Mouse (Mus musculus): Measurements from ENCODE around the gene Sgcg.

Sgcg gene

GRCm38 (mm10) chr14:61235846-61236474 is 22.3 kb downstream of the Sgcg start:
- no peak for ATAC-seq (ENCODE audit: insufficient number of reproducible peaks, low FRiP score, low TSS enrichment)

DNA sequence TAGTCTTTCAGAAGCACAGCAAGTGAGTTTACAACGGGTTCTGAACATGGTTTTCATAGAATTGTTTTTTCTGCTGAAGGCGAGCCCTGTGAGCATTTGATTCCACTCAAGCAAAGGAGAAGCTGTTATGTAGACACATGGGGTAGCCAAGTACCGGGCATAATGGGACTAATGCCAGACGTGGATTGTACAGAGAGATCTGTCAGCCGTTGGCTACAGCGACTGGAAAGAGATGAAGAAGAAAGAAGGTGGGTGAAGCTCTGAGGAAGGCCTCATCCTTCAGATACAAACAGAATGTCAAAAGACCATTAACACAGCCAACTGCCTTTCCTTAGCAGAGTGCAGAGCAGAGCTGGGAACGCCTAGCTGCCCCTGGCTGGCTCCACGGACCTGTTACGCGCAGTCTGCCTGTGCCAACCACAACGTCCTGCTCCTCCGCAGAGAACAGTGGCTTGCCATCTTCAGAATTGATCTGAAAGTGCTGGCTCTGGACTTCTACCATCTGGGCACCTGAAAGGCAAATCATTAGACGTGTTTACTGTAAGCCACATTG is 26.2 kb downstream of the Sgcg start:
- peak; percentile 54; the same call in 1 of the 2 replicates for ATAC-seq (ENCODE audit: insufficient number of reproducible peaks, low FRiP score, low TSS enrichment)

DNA sequence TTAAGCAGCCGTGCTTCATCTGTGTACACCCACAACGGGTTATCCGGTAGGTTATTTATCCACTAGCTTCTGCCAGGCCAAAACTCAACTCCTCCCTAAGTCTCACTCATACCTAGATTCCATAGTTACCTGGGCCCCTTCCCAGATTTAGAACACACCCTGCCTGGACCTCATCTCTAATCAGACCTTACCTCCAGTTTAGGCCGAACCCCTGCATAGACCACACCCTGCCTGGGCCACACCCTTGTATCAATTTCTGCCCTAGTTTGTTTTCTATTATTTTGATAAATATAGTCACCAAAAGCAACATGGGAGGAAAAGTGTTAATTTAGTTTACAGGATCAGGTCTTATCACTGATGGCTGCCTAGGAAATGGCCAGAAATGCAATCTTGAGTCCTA is 28.1 kb downstream of the Sgcg start:
- ATAC-seq (ENCODE audit: insufficient number of reproducible peaks, low FRiP score, low TSS enrichment), result no peak

DNA sequence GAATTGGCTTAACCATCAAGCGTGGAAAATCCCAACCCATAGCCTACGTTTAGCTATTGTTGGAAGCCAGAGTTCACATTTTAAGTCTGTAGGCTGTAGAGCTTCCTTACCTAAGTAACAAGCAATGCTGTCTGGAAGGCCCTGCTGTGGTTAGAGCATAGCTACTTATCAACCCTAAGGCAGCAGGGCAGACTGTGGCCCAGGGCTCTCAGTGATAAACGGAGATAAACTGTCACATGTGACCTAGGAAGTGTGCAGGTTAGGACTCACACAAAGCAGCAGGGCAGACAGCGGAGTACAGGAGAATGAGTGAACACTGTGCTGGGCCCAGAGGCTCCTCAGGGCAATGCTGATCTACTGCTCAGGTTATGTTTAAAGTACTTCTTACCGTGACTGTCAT is 28.5 kb downstream of the Sgcg start:
- no peak for ATAC-seq (ENCODE audit: insufficient number of reproducible peaks, low FRiP score, low TSS enrichment)

DNA sequence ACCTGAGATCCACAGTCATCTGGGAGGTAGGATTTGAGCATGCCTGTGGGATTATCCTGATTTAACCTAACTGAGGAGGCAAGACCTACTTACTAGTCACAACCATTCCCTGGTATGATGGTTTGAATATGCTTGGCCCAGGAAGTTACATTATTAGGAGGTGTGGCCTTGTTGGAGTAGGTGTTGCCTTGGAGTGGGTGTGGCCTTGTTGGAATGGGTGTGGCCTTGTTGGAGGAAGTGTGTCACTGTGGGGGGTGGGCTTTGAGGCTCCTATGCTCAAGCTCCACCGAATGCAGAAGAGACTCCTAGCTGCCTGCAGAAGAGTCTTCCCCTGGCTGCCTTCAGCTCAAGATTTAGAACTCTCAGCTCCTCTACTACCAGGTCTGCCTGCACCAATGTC is 32.1 kb downstream of the Sgcg start:
- no peak for ATAC-seq (ENCODE audit: insufficient number of reproducible peaks, low FRiP score, low TSS enrichment)

DNA sequence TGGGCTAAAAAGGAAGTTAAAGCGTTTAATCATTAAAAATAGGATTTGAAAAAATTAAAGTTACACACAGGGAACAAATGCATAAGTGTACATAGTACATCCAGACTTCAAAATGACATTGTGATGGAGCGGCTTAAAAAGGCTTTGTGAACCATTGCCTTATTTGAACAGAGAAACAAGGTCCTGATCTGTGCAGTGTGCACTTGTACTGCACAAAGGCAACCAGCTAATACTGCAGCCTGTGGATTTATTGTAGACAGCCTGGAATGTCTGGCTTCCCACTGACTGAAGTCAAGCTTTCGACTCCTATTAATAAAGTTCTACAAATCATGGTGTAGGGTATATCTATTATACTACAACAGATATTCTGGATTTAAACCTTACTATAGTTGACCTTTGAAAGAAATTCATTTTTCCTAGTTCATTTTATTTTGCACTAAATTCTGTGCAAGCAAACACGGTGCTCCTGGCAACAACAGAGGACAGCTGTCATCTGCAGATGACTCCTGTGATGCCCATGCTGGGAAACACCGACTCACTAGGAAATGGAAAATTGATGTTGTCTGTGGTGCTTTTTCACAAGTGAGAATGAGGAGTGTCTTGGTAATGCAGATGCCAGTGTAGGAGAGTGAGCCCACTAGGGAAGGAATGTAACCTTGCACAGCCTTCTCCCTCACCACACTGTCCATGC is 33.8 kb downstream of the Sgcg start:
- ATAC-seq (ENCODE audit: insufficient number of reproducible peaks, low FRiP score, low TSS enrichment), result no peak

DNA sequence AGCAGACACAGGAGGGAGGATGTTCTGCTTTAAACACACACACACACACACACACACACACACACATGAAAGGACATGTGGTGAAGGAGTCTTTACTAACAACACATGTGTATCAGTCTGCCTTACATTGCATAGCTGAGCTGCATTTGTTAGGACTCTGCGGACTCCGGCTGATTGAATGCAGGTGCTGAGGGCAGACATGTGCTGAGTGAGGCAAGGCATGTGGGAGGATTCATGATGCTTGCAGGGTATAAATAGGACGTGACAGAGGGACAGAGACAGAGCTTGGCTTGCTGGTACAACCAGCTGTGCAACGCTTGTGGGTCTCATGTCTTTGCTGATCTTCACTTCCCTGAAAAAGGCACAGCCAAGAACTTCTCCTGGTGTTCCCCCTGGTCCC is 34.5 kb downstream of the Sgcg start:
- no peak for ATAC-seq (ENCODE audit: insufficient number of reproducible peaks, low FRiP score, low TSS enrichment)

DNA sequence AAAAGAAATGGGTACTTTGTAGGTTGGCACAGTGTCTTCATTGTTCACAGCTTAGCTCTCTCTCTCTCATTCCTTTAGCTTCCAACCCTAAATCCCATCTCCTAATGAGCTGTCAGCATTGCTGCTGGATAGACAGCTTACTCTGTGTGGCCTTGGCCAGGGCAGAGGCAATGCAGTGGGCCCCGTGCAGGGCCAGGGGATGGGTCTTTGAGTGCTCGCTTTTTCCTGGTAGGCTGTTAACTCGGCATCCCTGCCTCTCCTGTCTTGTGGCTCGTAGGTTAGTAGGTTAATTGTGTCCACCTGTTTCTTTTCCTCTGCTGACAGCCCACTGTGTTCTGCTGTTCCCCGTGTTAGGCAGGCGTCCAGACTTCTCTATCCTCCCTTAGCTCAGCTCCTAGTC is 35.8 kb downstream of the Sgcg start:
- ATAC-seq (ENCODE audit: insufficient number of reproducible peaks, low FRiP score, low TSS enrichment), result no peak

- 0 out of 2 replicates have a peak, but pooled peaks have one; percentile 21 for ATAC-seq (ENCODE audit: insufficient number of reproducible peaks, low FRiP score, low TSS enrichment)
These were observed 37.1 kb downstream of the Sgcg start for GRCm38 (mm10) chr14:61221166-61221565.

GRCm38 (mm10) chr14:61211754-61212153 is 46.5 kb downstream of the Sgcg start:
- no peak for ATAC-seq (ENCODE audit: insufficient number of reproducible peaks, low FRiP score, low TSS enrichment)

DNA sequence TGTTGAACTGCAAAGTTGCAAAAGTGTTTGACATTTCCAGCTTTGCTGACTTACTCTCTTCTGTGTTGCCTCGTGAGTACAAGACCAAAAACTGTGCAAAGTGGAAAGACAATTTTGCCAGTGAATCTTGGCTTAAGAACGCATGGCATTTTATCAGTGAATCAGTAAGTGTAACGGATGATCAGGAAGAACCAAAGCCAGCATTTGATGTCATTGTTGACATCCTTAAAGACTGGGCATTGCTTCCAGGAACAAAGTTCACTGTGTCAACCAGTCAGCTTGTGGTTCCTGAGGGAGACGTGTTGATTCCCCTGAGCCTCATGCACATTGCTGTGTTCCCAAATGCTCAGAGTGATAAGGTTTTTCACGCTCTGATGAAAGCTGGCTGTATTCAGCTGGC is 48.2 kb downstream of the Sgcg start:
- ATAC-seq (ENCODE audit: insufficient number of reproducible peaks, low FRiP score, low TSS enrichment), result no peak

GRCm38 (mm10) chr14:61194416-61194815 is 63.9 kb downstream of the Sgcg start:
- no peak for ATAC-seq (ENCODE audit: insufficient number of reproducible peaks, low FRiP score, low TSS enrichment)

DNA sequence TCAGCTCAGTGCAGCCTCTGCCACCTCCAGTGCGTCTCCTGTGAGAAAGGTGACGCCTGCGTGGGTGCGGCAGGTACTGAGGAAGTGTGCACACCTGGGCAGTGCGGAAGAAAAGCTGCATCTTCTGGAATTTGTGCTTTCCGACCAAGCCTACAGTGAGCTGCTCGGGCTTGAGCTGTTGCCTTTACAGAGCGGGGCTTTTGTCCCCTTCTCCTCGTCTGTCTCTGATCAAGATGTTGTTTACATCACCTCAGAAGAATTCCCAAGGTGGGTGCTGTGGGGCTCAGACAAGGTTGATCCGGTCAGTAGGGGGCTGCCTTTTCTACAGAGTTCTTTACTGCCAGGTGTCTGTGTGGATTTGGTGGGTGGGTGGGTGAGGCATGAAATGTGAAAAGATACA is 66.0 kb downstream of the Sgcg start:
- ATAC-seq (ENCODE audit: insufficient number of reproducible peaks, low FRiP score, low TSS enrichment), result no peak

GRCm38 (mm10) chr14:61191904-61192303 is 66.4 kb downstream of the Sgcg start:
- ATAC-seq (ENCODE audit: insufficient number of reproducible peaks, low FRiP score, low TSS enrichment), result no peak

DNA sequence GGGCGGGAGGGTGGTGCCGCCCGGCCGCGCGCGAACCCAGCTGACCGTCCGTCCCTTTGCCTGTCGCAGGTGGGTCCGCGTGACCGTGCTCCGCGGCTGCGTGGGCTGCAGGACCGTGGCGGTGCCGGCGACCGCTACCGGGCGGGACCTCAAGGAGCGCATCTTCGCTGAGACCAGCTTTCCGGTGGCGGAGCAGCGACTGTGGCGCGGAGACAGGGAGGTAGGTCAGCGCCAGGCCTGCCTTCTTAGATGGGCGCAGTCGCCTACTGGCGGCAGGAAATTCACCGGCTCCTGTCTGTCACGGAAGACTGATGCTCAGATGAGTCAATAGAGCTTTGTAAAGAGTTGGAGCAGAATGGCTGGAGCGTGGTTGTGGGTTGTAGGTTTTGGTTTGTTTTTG is 85.1 kb downstream of the Sgcg start:
- ATAC-seq (ENCODE audit: insufficient number of reproducible peaks, low FRiP score, low TSS enrichment), result peak; percentile 63

GRCm38 (mm10) chr14:61172548-61173158 is 85.6 kb downstream of the Sgcg start:
- ATAC-seq (ENCODE audit: insufficient number of reproducible peaks, low FRiP score, low TSS enrichment), result peak; percentile 92

DNA sequence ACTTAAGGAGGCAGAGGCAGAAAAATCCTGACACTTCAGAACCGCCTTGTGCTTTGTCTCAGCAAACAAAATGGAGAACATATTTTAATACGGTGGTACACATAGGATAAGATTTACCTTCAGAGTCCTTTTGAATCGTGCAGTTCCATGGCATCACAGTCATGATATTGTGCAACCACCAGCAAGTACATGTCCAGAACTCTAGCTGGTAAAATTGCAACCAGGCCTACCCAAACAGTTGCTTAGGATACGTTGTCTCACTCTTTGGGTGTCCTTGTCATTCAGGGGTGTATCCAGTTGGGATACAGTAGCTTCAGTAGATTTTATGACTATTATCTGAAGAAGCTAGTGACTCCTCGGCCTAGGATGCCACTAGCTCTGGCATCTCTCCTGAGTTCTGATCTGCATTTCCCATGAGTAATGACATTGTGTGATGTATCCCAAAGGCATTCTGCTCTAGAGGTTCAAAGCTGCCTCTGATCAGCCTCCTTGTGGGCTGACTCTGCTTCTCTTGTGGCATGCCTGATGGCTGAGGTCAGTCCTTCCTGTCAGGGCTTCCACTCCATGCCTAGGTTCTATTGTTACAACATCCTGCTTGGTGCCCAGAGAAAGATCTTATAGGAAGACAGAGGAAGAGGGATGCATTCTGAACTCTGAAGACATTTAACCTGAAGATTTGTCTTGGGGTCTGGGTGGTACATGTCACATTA is 86.9 kb downstream of the Sgcg start:
- ATAC-seq (ENCODE audit: insufficient number of reproducible peaks, low FRiP score, low TSS enrichment), result no peak

Measured in cerebellum, adult (tissue).